Comparison of ENCODE assay signal across 1 mouse cellular context in genomic region chr2:152397004-152397589, GRCm38 (mm10).
TF ChIP-seq lines count a peak whose summit lies in the region.

No protein-coding gene starts in this region.

TF ChIP-seq in C2C12, 6 proteins besides CTCF, POLR2A, EP300 and RAD21 (continued from another document):
- TF ChIP-seq FOSL1 (IDR thresholded peaks at IDR 0.05; ENCODE audit: insufficient read depth, low read length, poor library complexity, severe bottlenecking), result no peak
- no peak for TF ChIP-seq CEBPB (IDR thresholded peaks at IDR 0.05; ENCODE audit: low read depth)
